Mouse (Mus musculus): ENCODE measurements around the gene Polg. TPM values are rescaled to one million over a fixed set of nuclear protein-coding genes. Genes with fewer than 3 reads are reported as not detected.
A peak's percentile ranks its signal among the peaks of the same experiment; 100 is the strongest.

Polg gene
- total RNA-seq, 2 experiments from 2014 or later: 50.5 to 54.1 TPM

- no peak for DNase-seq (ENCODE audit: low spot score in 2 of 2)
These were observed 1.8 kb upstream of the Polg start for GRCm38 (mm10) chr7:79467951-79468350.

- DNase-seq (ENCODE audit: low spot score in 2 of 2): peak in 1 of 2 experiments; percentile 57
These were observed 609 bp downstream of the Polg start for GRCm38 (mm10) chr7:79465461-79466044.

GRCm38 (mm10) chr7:79464776-79465420 lies 1.3 kb downstream of the Polg start:
- no peak for DNase-seq (ENCODE audit: low spot score in 2 of 2)

- DNase-seq (ENCODE audit: low spot score in 2 of 2): no peak
These were observed 2.6 kb downstream of the Polg start for GRCm38 (mm10) chr7:79463376-79464077.

- no peak for DNase-seq (ENCODE audit: low spot score in 2 of 2)
These were observed 4.4 kb downstream of the Polg start for GRCm38 (mm10) chr7:79461721-79462120.

- no peak for DNase-seq (ENCODE audit: low spot score in 2 of 2)
These were observed 18.7 kb downstream of the Polg start for GRCm38 (mm10) chr7:79447486-79447885.

- no peak for DNase-seq (ENCODE audit: low spot score in 2 of 2)
These were observed 19.1 kb downstream of the Polg start for GRCm38 (mm10) chr7:79447048-79447447.

GRCm38 (mm10) chr7:79440035-79440434 lies 26.1 kb downstream of the Polg start:
- no peak for DNase-seq (ENCODE audit: low spot score in 2 of 2)

GRCm38 (mm10) chr7:79428243-79428642 lies 37.9 kb downstream of the Polg start:
- DNase-seq (ENCODE audit: low spot score in 2 of 2): no peak

GRCm38 (mm10) chr7:79425804-79426203 lies 40.4 kb downstream of the Polg start:
- no peak for DNase-seq (ENCODE audit: low spot score in 2 of 2)

GRCm38 (mm10) chr7:79422876-79423275 lies 43.3 kb downstream of the Polg start:
- no peak for DNase-seq (ENCODE audit: low spot score in 2 of 2)

GRCm38 (mm10) chr7:79419950-79420349 lies 46.2 kb downstream of the Polg start:
- no peak for DNase-seq (ENCODE audit: low spot score in 2 of 2)

- no peak for DNase-seq (ENCODE audit: low spot score in 2 of 2)
These were observed 51.5 kb downstream of the Polg start for GRCm38 (mm10) chr7:79414449-79415375.

- DNase-seq (ENCODE audit: low spot score in 2 of 2): no peak
These were observed 65.9 kb downstream of the Polg start for GRCm38 (mm10) chr7:79400296-79400695.

GRCm38 (mm10) chr7:79398971-79399370 lies 67.2 kb downstream of the Polg start:
- no peak for DNase-seq (ENCODE audit: low spot score in 2 of 2)

GRCm38 (mm10) chr7:79398426-79398825 lies 67.7 kb downstream of the Polg start:
- no peak for DNase-seq (ENCODE audit: low spot score in 2 of 2)

- no peak for DNase-seq (ENCODE audit: low spot score in 2 of 2)
These were observed 68.7 kb downstream of the Polg start for GRCm38 (mm10) chr7:79397446-79397963.
